Mouse (Mus musculus) embryonic fibroblast, embryonic 13.5 days (primary cell): ENCODE results near the gene Slc12a3. TPM values are rescaled to one million over a fixed set of nuclear protein-coding genes. Genes with fewer than 3 reads are reported as not detected.
"Not testable (repeated sequence)": the region's sequence is repeated elsewhere in the genome, so short reads cannot be mapped to it uniquely, and the experiment has no call there.

Experiments used
- H3K27ac ChIP-seq: 2 replicates; pipeline ENCODE4 v1.5.1; 2012; ENCODE audit warnings: low read length, control low read depth, inconsistent platforms; ENCODE audit not compliant: insufficient read depth
- H3K4me1 ChIP-seq: 2 replicates; pipeline ENCODE4 v1.6.1; 2011; ENCODE audit warnings: low read length; ENCODE audit not compliant: control insufficient read depth, insufficient read depth
- H3K4me3 ChIP-seq: 2 replicates; pipeline ENCODE4 v1.5.1; 2011; ENCODE audit warnings: mild to moderate bottlenecking, control low read depth, low read length; ENCODE audit not compliant: insufficient read depth
- CTCF ChIP-seq: IDR thresholded peaks from 2 replicates; pipeline ENCODE4 v1.5.1; 2011; ENCODE audit warnings: mild to moderate bottlenecking, control low read depth, low read length, moderate library complexity, borderline replicate concordance; ENCODE audit not compliant: insufficient read depth
- POLR2A ChIP-seq: IDR thresholded peaks from 2 replicates; pipeline ENCODE4 v1.6.1; 2011; ENCODE audit warnings: low read depth, mild to moderate bottlenecking, control low read depth, low read length, moderate library complexity
- polyA plus RNA-seq: library from polyadenylated mRNA; stranded (reverse); fragments of >200 nt; gene quantifications from 2 replicates; pipeline ENCODE4 v1.2.4, GENCODE M21; 2011; ENCODE audit warnings: low read depth; ENCODE audit not compliant: missing spikeins, insufficient read length

Gene Slc12a3
- polyA plus RNA-seq, 1 experiment = not detected

GRCm38 (mm10) chr8:94392648-94393047 lies 63.6 kb downstream of the Slc12a3 start:
- H3K4me3 ChIP-seq = no peak overlapping the region
- no peak for TF ChIP-seq POLR2A
- TF ChIP-seq CTCF = no peak
- no peaks in the 10 kb centered on the region for H3K4me1 ChIP-seq
- no peak overlapping the region for H3K27ac ChIP-seq

GRCm38 (mm10) chr8:94395851-94396540 lies 67.0 kb downstream of the Slc12a3 start:
- TF ChIP-seq CTCF (no peak), POLR2A (no peak)
- no peak overlapping the region for H3K4me3 ChIP-seq
- no peak overlapping the region for H3K27ac ChIP-seq
- H3K4me1 ChIP-seq = no peaks in the 10 kb centered on the region

GRCm38 (mm10) chr8:94396964-94397657 lies 68.1 kb downstream of the Slc12a3 start:
- TF ChIP-seq CTCF = peak; percentile 76; the same call in 1 of the 2 replicates
- TF ChIP-seq POLR2A = no peak
- no peak overlapping the region for H3K4me3 ChIP-seq
- no peaks in the 10 kb centered on the region for H3K4me1 ChIP-seq
- H3K27ac ChIP-seq = no peak overlapping the region

- no peak overlapping the region for H3K27ac ChIP-seq
- no peak for TF ChIP-seq POLR2A
- TF ChIP-seq CTCF = no peak
- no peaks in the 10 kb centered on the region for H3K4me1 ChIP-seq
- H3K4me3 ChIP-seq = no peak overlapping the region
Observed at GRCm38 (mm10) chr8:94398587-94398986, 69.6 kb downstream of the Slc12a3 start.

- TF ChIP-seq POLR2A (no peak), CTCF (no peak)
- H3K4me3 ChIP-seq = no peak overlapping the region
- H3K27ac ChIP-seq = no peak overlapping the region
- H3K4me1 ChIP-seq = no peaks in the 10 kb centered on the region
Observed at GRCm38 (mm10) chr8:94399361-94399953, 70.5 kb downstream of the Slc12a3 start.

GRCm38 (mm10) chr8:94399957-94400356 lies 71.0 kb downstream of the Slc12a3 start:
- not testable (repeated sequence) for H3K4me3 ChIP-seq, H3K27ac ChIP-seq, H3K4me1 ChIP-seq

GRCm38 (mm10) chr8:94408443-94409080 lies 79.6 kb downstream of the Slc12a3 start:
- Histone ChIP-seq H3K27ac (no peak overlapping the region), H3K4me3 (no peak overlapping the region), H3K4me1 (no peaks in the 10 kb centered on the region)
- TF ChIP-seq CTCF (no peak), POLR2A (no peak)

GRCm38 (mm10) chr8:94409523-94409922 lies 80.5 kb downstream of the Slc12a3 start:
- no peaks in the 10 kb centered on the region for H3K4me1 ChIP-seq
- no peak for TF ChIP-seq POLR2A
- no peak for TF ChIP-seq CTCF
- no peak overlapping the region for H3K27ac ChIP-seq
- no peak overlapping the region for H3K4me3 ChIP-seq

- Histone ChIP-seq H3K27ac (no peak overlapping the region), H3K4me3 (no peak overlapping the region), H3K4me1 (no peaks in the 10 kb centered on the region)
- TF ChIP-seq CTCF (no peak), POLR2A (no peak)
Observed at GRCm38 (mm10) chr8:94412518-94412917, 83.5 kb downstream of the Slc12a3 start.

- H3K4me3 ChIP-seq = no peak overlapping the region
- no peak for TF ChIP-seq POLR2A
- no peak for TF ChIP-seq CTCF
- H3K4me1 ChIP-seq = no peaks in the 10 kb centered on the region
- H3K27ac ChIP-seq = no peak overlapping the region
Observed at GRCm38 (mm10) chr8:94413509-94413908, 84.5 kb downstream of the Slc12a3 start.
